Mouse (Mus musculus) forebrain, embryonic 16.5 days (tissue): ENCODE data around the gene 4930568D16Rik. TPM values are rescaled to one million over a fixed set of nuclear protein-coding genes. Genes with fewer than 3 reads are reported as not detected.

Source experiments
- ATAC-seq: fragments of 200-750 bp; cut with Nextera tagmentation; 2 replicates; pipeline ENCODE4 v1.8.0; 2017; ENCODE audit warnings: mild to moderate bottlenecking, moderate library complexity
- H3K27ac ChIP-seq: fragments of 300-500 bp; sonication (generic); 2 replicates; pipeline ENCODE4 v1.5.1; 2014; ENCODE audit warnings: low read length, control low read depth
- H3K27me3 ChIP-seq: fragments of 300-500 bp; sonication (generic); replicated peaks from 2 replicates; pipeline ENCODE4 v1.6.1; 2014; ENCODE audit warnings: low read length; ENCODE audit not compliant: control insufficient read depth, insufficient read depth
- H3K36me3 ChIP-seq: fragments of 300-500 bp; sonication (generic); 2 replicates; pipeline ENCODE4 v1.6.1; 2014; ENCODE audit not compliant: control insufficient read depth, insufficient read depth
- H3K4me1 ChIP-seq: fragments of 300-500 bp; sonication (generic); replicated peaks from 2 replicates; pipeline ENCODE4 v1.6.1; 2014; ENCODE audit warnings: low read length; ENCODE audit not compliant: control insufficient read depth, insufficient read depth
- H3K4me2 ChIP-seq: fragments of 300-500 bp; sonication (generic); 2 replicates; pipeline ENCODE4 v1.6.1; 2014; ENCODE audit warnings: mild to moderate bottlenecking, low read length, control low read depth
- H3K4me3 ChIP-seq: fragments of 300-500 bp; sonication (generic); replicated peaks from 2 replicates; pipeline ENCODE4 v1.5.1; 2014; ENCODE audit warnings: mild to moderate bottlenecking, low read length, control low read depth
- H3K9ac ChIP-seq: fragments of 300-500 bp; sonication (generic); replicated peaks from 2 replicates; pipeline ENCODE4 v1.6.1; 2014; ENCODE audit warnings: low read depth, low read length, control low read depth
- H3K9me3 ChIP-seq: fragments of 300-500 bp; sonication (generic); 2 replicates; pipeline ENCODE4 v1.6.1; 2016; ENCODE audit warnings: low read length; ENCODE audit not compliant: control insufficient read depth
- WGBS: fragments of 180-500 bp; shearing (Covaris S2); extraction: QIAGEN DNeasy Blood & Tissue Kit; methylation state at CpG from one replicate; pipeline ENCODE4 v1.1.7; 2014; 5-methylcytosine and 5-hydroxymethylcytosine counted together
- polyA plus RNA-seq: library from polyadenylated mRNA; unstranded; fragments of >200 nt; fragmentation: Nextera tagmentation; extraction: Ambion mirVana; gene quantifications from 2 replicates; pipeline ENCODE4 v1.2.1, GENCODE M21; 2015

Gene 4930568D16Rik
- polyA plus RNA-seq, 1 experiment from 2014 or later: not detected

DNA sequence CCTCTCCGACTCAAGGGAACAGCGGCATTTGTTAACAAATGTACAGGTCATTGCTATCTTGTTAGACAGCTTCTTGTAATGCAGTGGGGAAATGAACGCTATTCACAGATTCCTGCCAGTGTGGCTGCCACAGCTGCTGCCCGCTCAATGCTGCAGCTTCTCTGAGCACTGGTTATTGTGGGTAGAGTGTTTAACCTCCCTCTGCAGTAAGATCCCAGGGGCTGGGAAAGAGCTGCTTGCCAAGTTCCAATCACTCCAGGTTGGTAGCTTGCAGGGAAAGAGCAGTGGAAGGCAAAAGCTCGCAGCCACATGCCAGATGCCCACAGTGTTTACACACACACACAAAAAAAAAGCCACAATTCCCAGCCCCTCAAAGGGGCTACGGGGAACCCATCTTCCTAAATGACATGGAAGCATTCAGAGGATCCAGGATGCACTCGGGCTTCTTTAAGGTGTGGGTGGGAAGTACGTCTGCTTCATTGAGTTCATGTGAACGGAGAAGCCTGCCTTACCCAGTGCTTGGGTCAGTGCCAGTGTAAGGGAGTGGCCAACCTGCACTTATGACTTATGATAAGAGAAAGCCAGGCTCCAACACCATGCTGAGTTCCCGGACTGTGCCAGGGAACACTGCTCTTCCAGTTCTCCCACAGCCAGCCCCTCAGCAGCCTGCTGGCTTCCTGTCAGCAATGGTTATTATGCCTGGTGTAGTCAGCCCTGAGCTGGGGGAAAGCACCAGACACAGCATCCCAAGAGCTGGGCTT lies 44.9 kb downstream of the 4930568D16Rik start:
- Histone ChIP-seq H3K9ac (no peak overlapping the region), H3K27me3 (no peaks in the 10 kb centered on the region), H3K9me3 (no peaks in the 10 kb centered on the region), H3K4me3 (no peak overlapping the region), H3K36me3 (no peaks in the 10 kb centered on the region), H3K4me1 (peaks cover 16% of the 10 kb centered on the region), H3K27ac (no peak overlapping the region), H3K4me2 (peak overlapping the region; percentile 11; the same call in 1 of the 2 replicates)
- ATAC-seq: peak; percentile 78
- WGBS: 24% methylated on average over 10 of the region's 10 CpGs

DNA sequence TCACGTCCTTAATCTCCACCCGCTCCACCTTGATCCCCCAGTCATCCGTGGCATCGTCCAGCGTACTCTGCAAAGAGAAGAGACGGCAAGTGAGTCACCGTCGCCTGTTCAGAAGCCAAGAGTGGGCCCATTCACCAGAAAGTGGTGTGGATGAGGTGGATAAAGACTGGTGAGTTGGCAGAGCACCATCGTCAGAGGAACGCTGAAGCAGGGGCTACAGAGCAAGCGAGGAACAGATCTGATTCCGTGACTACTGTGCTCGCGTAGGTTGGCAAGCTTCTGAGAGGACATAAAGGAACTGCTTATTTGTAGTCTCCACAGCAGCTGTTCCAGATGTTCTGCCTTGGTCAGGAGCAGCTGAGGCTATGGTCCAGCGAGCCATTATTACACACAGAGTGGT lies 47.1 kb downstream of the 4930568D16Rik start:
- 90% methylated on average over 15 of the region's 15 CpGs for WGBS
- no peaks in the 10 kb centered on the region for H3K36me3 ChIP-seq
- H3K9ac ChIP-seq: no peak overlapping the region
- H3K27ac ChIP-seq: no peak overlapping the region
- no peaks in the 10 kb centered on the region for H3K27me3 ChIP-seq
- no peak overlapping the region for H3K4me3 ChIP-seq
- peaks cover 16% of the 10 kb centered on the region for H3K4me1 ChIP-seq
- no peaks in the 10 kb centered on the region for H3K9me3 ChIP-seq
- H3K4me2 ChIP-seq: no peak overlapping the region
- ATAC-seq: no peak

DNA sequence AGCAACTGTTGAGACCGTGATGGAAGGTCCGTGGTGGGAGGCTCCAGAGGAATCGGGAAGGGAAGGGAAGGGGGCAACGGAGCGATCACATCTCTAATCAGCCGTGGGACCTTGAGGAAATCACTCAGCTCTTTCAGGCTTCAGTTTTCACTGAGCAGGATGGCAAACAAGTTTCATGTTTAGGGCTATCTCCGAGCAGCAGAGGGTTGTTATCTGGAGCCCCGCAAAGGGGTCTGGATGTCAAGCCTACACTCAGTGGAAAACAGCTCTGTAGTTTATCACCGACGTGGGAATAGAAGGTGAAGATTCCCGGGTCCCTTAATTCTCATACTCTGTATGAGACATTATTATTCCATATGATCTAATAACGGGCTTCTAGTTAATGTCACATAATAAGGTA lies 49.1 kb downstream of the 4930568D16Rik start:
- H3K27me3 ChIP-seq: no peaks in the 10 kb centered on the region
- H3K9me3 ChIP-seq: no peaks in the 10 kb centered on the region
- no peak overlapping the region for H3K4me3 ChIP-seq
- H3K36me3 ChIP-seq: no peaks in the 10 kb centered on the region
- H3K4me2 ChIP-seq: no peak overlapping the region
- peaks cover 16% of the 10 kb centered on the region for H3K4me1 ChIP-seq
- H3K27ac ChIP-seq: no peak overlapping the region
- WGBS: 89% methylated on average over 12 of the region's 12 CpGs
- no peak overlapping the region for H3K9ac ChIP-seq
- ATAC-seq: no peak

DNA sequence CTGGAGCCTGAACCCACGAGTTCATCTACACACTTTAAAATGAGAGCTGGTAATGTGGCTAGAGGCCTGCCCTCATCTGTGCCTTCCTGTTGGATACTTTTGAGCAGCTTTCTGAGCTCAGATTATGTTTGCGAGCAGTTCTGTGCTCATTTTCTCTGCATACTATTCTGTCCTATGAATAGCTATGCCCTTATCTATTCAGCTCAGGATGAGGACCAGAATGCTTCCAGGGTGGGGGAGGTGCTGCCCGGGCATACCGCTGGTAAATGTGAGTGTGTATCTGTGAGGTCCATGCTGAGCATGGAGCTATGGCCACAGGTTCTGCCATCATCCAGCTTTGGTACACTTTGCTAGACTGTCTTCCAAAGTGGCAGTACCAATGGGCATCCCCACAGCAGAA lies 49.9 kb downstream of the 4930568D16Rik start:
- no peak for ATAC-seq
- Histone ChIP-seq H3K4me3 (no peak overlapping the region), H3K27me3 (no peaks in the 10 kb centered on the region), H3K4me2 (no peak overlapping the region), H3K27ac (no peak overlapping the region), H3K36me3 (no peaks in the 10 kb centered on the region), H3K9me3 (no peaks in the 10 kb centered on the region), H3K9ac (no peak overlapping the region), H3K4me1 (peaks cover 9% of the 10 kb centered on the region)
- WGBS: 80% methylated on average over 4 of the region's 4 CpGs

DNA sequence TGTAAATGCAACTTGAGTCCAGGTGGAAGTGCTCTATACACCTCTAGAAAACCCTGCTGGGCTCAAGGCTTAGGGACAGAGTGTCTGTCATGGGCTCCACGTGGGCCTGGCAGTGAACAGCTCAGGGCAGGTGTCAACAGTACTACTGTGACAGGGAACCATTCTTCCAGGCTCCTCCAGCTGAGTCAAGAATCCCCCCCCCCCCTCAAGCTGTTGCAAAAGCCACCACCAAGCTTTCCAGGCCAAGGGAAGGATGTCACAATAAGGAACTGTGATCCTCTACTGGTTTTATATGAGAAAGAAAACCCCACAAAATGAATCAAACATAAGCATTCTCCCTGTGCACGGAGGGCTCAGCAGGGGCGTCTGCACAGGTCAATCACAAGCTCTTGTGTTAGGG lies 53.2 kb downstream of the 4930568D16Rik start:
- H3K9me3 ChIP-seq: no peaks in the 10 kb centered on the region
- no peak overlapping the region for H3K4me3 ChIP-seq
- H3K4me1 ChIP-seq: no peaks in the 10 kb centered on the region
- H3K36me3 ChIP-seq: no peaks in the 10 kb centered on the region
- no peak overlapping the region for H3K9ac ChIP-seq
- H3K4me2 ChIP-seq: no peak overlapping the region
- 39% methylated on average over 3 of the region's 3 CpGs for WGBS
- no peak overlapping the region for H3K27ac ChIP-seq
- no peak for ATAC-seq
- no peaks in the 10 kb centered on the region for H3K27me3 ChIP-seq

DNA sequence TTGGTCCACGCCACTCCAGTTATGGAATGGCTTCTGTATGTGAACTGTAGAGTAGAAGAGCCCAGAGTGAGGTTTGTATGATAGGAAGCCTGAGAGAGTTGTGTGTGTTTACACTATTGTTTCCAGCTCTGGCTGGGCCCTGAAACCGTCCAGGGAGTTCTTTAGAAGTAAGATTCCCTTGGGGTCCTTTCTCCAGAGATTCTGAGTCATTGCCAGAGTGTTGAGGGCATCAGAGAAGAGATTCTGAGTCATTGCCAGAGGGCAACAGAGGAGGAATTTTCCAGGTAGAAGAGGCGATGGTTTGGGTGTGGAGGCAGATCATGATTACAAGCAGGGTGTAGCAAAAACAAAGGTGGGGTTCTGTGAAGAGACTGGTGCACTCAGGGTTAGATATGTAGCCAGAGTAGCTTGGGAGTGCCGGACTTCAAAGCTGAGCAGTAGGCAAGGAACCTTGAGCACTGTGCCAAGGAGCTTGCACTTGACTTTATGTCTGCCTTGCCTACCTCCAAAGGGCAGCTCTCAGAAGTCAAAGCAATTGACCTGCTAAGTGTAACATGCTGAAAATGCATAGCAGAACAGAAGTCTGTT lies 57.5 kb downstream of the 4930568D16Rik start:
- Histone ChIP-seq H3K36me3 (no peaks in the 10 kb centered on the region), H3K9me3 (no peaks in the 10 kb centered on the region), H3K4me3 (no peak overlapping the region), H3K4me2 (no peak overlapping the region), H3K4me1 (no peaks in the 10 kb centered on the region), H3K27ac (no peak overlapping the region), H3K27me3 (no peaks in the 10 kb centered on the region), H3K9ac (no peak overlapping the region)
- no peak for ATAC-seq
- 89% methylated on average over 4 of the region's 4 CpGs for WGBS

DNA sequence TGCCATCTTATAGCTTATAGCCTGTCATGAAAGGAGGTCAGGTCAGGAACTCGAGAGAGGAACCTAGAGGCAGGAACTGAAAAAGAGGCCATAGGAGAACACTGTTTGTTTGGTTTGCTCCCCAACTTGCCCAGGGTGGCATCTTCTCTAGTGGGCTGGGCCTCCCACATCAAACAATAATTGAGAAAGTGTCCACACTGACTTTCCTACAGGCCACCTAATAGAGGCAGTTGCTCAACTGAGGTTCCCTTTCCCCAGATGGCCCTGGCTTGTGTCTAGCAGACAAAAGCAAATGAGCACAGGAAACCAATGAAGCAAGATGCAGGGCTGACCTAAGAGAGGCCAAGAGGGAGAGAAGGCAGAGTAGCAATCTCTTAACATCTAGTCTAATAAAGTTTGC lies 59.4 kb downstream of the 4930568D16Rik start:
- Histone ChIP-seq H3K4me1 (no peaks in the 10 kb centered on the region), H3K36me3 (no peaks in the 10 kb centered on the region), H3K4me2 (no peak overlapping the region), H3K27ac (no peak overlapping the region), H3K9ac (no peak overlapping the region), H3K9me3 (no peaks in the 10 kb centered on the region), H3K4me3 (no peak overlapping the region), H3K27me3 (no peaks in the 10 kb centered on the region)
- ATAC-seq: no peak
- 89% methylated on average over 1 of the region's 1 CpGs for WGBS

Other genes with a start within 250 kb of the 4930568D16Rik start
- gene Rab14, start 166.6 kb downstream of the 4930568D16Rik start, polyA plus RNA-seq: 405 and 452 TPM in 2 replicates
- gene Gsn, start 111.3 kb downstream of the 4930568D16Rik start, polyA plus RNA-seq: 16.7 and 22.3 TPM in 2 replicates
- 10.8 and 11.1 TPM in 2 replicates for gene Stom, start 30.8 kb downstream of the 4930568D16Rik start, polyA plus RNA-seq
- not detected in 2 replicates for gene 4930402F06Rik, start 29.4 kb upstream of the 4930568D16Rik start, polyA plus RNA-seq
- 4.1 and 6.5 TPM in 2 replicates for gene Ggta1, start 95.5 kb upstream of the 4930568D16Rik start, polyA plus RNA-seq
- 39.3 and 42.8 TPM in 2 replicates for gene Dab2ip, start 190.5 kb upstream of the 4930568D16Rik start, polyA plus RNA-seq